Mouse (Mus musculus): ENCODE measurements around the gene Elmo1. TPM values are rescaled to one million over a fixed set of nuclear protein-coding genes. Genes with fewer than 3 reads are reported as not detected.

Gene Elmo1
- total RNA-seq, 2 experiments from 2014 or later = 28.1 to 30.9 TPM

DNA sequence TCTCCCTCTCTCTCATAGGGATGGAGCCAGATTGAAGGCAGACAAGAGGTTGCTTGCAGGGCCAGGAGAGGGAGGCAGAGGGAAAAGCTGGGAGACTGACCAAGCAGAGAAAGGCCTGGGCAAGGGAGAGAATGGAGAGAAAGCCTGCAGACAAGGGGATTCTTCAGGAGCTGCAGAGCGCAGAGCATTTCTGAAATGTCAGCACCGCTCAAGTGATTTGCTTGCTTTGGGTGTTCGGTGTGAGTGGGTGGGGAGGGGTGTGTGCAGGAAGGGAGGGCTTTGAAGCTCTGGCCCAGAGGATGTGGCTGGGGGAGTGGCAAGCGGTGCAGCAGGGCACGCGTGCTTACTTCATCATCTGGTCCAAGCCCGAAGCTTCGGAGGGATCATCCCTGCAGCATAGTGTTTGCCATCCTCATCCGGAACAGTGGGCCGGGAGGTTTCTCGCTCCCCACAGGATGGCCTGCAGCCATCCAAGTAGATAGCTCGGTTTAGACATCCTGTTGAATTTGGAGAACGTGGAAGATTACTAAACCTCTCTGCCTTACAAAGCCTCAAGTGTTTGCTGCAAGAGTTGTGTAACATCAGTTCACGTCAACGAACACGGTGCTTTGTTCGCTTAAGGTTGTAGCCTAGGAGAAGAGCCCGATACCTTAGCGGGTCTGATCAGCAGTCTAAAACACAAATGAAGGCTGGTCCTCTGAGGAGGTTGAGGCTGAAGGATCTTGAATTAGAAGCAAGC, 3.1 kb downstream of the Elmo1 start:
- DNase-seq (ENCODE audit: extremely low spot score in 1 of 2, low spot score in 1 of 2) = no peak

DNA sequence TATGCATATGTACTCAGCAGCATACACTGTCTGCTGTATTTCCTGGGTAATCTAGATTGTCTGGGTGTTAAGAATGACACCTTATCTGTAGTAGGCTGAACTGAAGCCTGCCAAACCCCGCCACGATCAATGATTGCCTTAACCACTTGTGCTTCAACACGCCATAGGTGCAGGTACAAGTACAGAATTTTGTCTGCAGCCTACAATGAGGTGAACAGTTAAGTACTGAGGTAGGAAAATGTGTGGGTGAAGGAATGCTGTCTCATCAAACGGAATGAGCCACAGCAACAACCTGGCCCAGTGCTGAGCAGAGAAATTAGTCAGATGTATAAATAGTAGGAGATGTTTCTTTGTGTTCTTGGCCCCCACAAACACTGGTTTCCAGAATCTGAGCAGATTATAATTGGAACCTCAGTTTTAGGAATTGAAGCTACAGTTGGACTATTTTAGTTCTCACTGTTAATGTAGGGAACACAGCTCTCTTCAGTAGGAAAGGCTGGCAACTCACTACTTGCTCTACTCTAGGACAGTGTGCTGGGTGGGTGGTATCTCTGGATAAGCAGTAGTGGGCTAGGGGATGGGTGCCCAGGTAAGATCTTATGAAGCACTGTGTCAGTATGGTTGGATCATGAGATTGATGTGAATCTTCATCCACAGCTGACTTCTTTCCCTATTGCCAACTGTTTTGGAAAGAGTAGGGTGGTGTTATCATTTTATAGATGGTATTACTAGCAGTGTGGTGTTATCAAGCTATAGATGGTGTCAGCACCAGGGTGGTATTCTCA, 4.7 kb downstream of the Elmo1 start:
- DNase-seq (ENCODE audit: extremely low spot score in 1 of 2, low spot score in 1 of 2) = no peak

DNA sequence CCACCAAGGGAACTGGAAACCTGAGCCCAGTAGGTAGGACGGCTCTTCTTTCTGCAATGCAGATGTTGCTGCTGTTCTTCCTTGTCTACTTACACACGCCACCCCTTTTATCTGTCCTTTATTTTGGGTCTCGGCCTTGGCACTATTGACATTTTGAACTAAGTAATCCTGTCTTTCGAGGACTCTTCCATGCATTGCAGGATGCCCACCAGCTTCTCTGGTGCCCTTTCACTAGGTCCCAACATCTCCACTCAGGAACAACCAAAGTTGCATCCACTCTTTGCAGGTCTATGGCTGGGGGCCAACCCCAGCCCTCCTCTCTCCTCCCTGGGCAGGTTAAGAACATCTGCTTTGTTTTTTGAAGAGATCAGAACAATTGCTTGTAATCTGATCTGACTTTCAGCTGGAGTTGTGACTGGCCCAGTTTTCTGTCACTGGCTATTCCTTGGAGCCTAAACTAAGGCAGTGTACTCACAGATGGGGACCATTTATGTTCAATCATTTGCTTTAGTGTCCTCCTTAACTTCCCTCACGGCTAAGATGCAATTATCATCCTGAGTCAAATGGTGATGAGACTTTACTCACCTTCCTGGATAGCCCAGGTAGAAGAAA, 6.7 kb downstream of the Elmo1 start:
- DNase-seq (ENCODE audit: extremely low spot score in 1 of 2, low spot score in 1 of 2) = no peak

DNA sequence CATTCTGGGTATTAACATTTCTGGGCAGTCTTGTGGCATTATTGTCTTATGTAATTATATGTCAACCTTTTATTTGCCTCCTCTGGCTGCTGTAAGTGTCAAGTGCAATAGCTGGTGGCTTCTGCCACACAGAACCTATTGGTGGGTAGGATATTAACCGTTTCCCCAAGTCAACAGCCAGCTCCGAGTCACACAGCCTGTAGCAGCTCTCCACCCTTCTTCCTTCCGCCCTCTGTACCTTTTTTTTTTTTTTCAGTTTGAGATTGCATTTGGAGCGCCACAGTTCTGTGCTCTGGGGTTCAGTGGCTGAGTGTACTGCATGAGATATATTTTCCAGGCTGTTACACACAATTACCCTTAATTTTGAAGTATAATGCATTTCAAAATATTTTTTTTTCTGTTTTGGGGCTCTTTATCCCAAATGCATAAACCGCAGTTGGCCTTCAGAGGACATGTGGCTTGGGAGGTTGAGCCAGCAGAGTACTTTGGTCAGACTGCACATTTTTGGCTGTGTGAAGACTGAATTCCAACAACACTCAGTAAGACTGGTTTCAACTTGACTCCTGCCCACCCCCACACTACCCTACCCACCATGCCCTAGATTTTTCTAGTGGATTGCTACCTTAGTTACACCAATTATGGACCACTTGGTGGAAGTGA, 7.7 kb downstream of the Elmo1 start:
- DNase-seq (ENCODE audit: extremely low spot score in 1 of 2, low spot score in 1 of 2) = no peak

DNA sequence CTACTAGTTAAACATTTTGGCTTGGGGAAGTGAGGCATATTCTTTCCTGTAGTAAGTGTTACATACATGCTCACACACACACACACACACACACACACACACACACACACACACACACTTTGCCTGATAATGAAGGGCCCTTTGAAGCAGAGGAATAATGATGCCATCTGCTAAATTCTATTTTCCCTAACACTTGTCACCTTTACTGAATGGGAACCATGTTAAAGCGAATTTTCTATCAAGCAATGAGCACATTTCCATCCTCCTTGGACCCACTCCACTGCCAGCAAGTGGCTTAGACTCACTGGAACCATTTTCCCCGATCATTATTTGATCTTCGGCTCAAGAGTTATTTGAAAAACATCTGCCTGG, 8.2 kb downstream of the Elmo1 start:
- DNase-seq (ENCODE audit: extremely low spot score in 1 of 2, low spot score in 1 of 2) = no peak

DNA sequence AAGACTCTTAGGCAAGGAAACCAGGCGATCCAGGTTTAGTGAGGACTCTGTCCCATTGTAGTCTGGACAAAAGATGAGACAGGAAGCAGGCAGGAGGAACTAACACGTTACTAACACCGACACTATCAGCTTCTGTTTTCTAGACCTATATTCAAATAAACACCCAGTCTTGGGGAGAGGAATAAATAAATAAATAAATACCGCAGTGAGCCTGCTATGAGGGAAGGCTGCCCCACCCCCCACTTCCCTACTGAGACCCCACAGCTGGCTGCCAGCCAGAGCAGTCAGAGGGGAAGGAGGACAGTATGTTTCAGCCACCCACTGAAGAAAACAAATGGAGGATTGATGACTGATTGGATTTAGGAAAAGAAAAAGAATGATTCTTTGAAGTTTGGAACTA, 9.2 kb downstream of the Elmo1 start:
- no peak for DNase-seq (ENCODE audit: extremely low spot score in 1 of 2, low spot score in 1 of 2)

DNA sequence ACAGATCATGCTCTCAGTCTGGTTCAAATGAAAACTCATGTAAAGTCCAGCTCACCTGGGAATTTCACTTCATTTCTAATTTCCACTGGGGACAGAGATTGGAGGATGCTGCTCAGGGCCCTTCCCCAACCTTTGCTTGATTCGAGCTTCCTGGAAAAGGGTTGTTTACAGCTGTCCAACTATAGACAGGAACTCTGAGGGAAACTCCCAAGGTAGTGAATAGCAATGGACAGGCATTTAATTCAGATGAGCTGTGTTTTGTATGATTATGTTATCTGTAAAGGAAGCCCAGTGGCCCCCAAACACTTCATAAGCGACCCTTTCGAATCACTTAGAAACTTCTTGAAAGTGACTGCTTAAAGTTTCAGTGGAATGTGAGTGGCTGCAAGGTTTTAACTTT, 10.0 kb downstream of the Elmo1 start:
- DNase-seq (ENCODE audit: extremely low spot score in 1 of 2, low spot score in 1 of 2) = no peak

DNA sequence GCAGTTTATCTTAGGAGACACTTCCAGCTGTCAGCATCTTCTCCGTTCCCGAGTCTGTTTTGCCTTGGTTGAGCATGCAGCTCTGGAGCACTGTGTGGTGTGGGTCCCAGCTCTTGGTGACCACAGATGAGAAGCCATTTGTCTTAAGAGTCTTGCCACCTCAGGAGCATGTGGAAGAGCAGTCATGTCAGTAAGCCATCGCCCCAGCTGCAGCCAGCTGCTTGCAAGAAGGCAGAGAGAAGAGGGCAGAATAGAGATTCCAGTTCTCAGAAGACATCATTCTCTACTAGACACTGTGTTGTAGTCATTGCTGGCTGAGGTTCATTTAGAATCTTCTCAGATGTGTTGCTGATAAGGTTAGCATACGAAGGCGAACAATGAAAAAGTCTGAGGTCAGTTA, 11.3 kb downstream of the Elmo1 start:
- DNase-seq (ENCODE audit: extremely low spot score in 1 of 2, low spot score in 1 of 2) = no peak

DNA sequence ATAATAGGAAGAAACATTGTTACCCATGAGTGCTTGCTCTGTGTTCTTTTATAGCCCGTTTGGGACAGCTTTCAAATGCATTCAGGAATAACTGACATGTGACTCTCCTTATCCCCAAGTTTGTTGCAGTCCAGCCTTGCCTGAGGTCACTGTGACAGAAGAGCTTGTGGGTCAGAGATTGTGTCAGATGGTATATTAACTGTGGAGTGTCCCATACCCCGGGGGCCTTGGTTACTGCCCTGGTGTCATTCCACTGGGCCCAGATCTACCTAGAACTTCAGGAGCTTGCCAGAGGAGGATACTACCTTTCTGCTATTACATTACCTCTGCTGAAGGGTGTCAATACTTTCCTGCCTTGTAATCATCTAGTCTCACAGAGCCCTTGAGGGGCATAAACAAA, 14.4 kb downstream of the Elmo1 start:
- no peak for DNase-seq (ENCODE audit: extremely low spot score in 1 of 2, low spot score in 1 of 2)

DNA sequence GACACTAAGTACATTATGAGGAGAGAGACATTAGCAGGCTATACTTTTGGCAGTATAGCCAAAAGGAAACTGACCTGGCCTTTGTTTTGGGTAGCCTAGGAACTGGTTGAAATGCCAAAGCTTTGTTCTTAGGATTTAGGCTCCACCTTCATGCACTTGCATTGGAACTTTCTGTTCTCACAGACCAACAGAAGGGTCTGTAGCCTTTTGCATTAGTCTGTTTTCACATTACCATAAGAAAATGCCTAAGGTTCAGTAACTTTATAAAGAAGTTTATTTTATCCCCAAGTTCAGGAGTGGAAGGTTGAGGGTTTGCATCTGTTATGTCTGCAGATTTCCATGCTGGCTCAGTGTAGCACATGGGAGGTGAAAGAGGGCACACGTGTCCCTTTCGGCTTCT, 15.6 kb downstream of the Elmo1 start:
- no peak for DNase-seq (ENCODE audit: extremely low spot score in 1 of 2, low spot score in 1 of 2)

DNA sequence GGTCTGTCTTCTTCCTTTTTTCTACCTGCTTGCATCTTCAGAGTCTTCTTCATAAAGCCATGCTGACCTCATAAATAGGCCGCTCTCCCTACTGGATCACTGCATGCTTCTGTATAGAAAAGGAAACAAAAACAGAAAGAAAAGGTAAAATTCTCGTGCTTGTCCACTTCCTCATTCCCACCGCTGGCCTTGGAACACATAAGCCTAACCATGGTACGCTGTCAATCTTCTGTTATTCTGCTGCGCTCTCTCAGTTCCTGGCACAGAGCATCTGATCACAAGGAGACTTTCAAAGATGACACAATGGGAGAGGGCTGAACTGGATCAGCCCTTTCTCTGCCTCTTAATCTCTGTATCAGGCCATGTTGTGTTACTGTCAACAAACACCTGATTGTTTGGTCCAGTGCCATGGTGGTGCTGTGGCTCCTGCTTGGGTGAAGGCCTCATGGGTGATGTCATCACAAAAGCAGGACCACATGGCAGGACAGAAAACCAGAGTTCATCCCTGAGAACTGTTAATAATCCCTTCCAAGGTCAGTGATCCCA, 17.6 kb downstream of the Elmo1 start:
- DNase-seq (ENCODE audit: extremely low spot score in 1 of 2, low spot score in 1 of 2) = no peak

DNA sequence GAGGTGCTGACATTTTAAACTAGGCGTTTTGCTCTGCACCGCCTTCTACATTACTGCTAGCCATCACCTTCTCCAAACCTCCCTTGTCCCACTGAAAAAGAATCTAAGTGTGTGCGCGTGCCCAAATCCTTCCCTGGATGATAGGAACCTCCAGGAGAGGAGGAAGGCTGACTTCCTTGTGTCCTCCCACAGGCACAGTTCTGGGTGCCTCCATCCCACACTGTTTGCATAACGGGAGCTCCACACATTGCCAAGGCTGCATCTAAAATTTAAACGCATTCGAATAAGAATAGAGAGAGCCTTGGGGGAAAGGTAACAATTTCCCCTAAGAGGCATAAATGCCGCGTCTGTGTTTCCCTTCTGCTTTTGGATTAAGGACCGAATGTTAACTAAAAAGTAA, 18.6 kb downstream of the Elmo1 start:
- no peak for DNase-seq (ENCODE audit: extremely low spot score in 1 of 2, low spot score in 1 of 2)

DNA sequence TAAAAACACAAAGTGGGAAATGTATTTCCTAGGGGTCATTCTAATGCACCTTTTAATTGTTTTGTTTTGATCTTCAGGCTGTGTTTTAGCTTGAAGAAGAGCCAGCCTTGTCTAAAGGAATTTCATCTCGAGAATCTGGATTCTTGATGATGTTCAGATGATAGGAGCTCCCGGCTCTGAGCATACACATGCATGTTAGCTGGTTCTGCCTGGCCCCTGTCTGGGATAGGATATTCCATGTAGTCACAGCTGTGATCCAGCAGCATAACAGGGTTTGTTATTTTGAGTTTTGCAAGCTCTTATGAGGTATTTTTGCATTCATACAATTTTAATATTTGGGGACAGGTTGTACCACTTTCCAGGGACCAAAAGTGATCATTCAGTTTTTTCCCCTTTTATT, 19.1 kb downstream of the Elmo1 start:
- DNase-seq (ENCODE audit: extremely low spot score in 1 of 2, low spot score in 1 of 2) = no peak

DNA sequence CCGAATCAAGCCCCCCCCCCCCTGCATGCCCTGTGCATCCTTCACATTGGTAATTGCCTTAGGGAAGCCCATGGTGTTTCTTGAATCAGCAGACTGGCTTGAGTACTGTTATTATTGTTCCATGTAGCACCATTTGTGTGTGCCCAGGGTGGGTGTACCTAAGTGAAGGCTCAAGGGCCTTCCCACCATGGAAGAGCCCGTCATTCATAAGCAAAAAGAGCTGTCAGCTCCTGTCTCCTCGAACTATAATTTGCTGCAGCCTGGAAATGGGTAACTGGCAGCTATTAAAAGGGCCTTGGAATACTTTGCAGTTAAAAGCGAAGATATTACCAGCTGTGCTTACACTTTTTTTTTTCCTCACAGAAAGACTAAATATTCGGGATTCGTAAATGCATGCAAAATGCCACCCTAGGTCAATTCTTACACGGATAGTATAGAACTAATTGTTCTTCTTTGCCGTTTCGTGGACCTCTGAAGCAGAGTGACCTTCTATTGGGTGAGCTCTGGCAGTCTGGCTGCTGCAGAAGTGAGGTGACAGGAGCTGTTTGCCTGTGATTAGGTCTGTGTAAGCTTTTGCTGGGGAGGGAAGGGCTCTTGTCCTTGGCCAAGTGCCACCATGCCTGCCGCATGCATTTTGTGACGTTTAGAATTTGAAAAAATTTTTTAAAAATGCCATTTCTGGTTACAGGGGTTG, 19.7 kb downstream of the Elmo1 start:
- DNase-seq (ENCODE audit: extremely low spot score in 1 of 2, low spot score in 1 of 2) = no peak

DNA sequence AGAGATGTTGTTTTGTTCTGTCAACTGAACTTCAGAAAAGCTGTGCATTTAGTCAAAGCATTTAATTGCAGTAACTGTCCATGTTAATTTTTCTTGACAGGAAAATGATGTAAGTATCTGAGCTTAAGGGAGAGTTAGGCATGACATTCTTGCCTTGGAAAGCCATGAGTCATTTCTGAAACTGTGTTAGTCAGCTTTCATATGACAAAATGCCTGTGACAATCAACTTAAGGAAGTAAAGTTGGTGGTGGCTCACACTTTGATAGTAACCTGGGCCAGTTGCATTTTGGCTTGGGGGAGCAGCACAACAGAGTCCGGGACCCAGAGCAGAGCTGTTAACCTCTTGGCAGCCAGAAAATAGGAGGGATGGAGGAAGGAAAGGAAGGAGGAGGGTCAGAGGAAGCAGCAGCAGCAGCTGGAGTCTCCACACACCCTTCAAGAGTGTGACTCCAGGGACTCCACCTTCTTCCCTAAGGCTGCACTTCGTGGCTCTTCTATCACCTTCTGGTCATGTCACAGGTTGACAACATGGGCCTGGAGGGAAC, 20.9 kb downstream of the Elmo1 start:
- no peak for DNase-seq (ENCODE audit: extremely low spot score in 1 of 2, low spot score in 1 of 2)

DNA sequence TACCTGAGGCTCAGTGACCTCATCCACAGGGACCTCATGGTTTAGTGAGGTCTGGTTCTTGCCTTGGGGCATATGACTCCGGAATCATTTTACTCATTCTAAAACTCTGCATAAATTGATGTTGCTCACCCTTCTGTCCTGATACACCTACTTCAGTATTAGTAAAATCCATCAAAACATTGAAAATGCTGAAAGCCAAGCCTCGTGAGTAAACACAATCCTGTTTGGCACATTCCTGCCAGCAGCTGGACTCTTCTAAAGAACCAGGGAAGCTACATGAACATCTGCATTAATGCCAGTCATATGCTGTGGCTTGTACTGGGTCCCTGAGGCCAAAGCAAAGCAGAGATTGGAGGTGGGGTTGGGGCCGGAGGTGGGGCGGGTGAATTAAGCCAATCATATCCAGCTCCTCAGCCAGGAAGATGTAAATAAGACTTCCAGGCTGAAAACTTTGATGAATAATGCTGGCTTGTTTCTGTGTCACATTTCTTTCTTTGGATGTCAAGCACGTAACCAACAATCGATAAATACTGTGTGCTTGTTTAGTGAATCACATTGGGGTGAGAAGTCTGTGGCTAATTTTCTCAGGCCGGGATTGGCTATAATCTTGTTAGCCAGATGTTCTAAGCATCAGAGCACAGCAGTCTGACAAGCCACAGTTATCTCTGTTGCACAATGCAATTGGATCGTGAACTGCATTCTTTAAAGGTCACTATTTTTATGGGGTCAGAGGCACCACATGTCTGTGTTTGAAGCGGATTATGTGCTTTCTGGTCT, 24.9 kb downstream of the Elmo1 start:
- DNase-seq (ENCODE audit: extremely low spot score in 1 of 2, low spot score in 1 of 2) = no peak

DNA sequence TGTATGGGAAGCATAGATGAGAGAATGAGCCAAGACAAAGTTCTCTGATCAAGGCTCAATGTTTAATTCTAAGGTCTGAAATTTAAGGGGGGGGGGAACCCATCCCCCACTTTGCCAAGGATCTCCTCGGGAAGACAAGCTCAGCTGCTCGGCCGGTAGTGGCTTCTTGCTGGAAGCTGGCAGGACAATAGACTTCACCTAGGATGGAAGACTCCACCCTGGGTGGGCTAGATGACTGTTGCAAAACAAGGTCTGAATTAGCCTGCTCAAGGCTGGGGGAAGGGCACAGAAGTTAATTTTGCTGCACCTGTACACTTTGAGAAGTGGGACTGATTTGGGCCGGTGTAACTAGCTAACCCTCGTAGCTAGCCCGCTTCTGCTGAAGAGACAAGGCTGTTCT, 25.6 kb downstream of the Elmo1 start:
- DNase-seq (ENCODE audit: extremely low spot score in 1 of 2, low spot score in 1 of 2) = no peak

DNA sequence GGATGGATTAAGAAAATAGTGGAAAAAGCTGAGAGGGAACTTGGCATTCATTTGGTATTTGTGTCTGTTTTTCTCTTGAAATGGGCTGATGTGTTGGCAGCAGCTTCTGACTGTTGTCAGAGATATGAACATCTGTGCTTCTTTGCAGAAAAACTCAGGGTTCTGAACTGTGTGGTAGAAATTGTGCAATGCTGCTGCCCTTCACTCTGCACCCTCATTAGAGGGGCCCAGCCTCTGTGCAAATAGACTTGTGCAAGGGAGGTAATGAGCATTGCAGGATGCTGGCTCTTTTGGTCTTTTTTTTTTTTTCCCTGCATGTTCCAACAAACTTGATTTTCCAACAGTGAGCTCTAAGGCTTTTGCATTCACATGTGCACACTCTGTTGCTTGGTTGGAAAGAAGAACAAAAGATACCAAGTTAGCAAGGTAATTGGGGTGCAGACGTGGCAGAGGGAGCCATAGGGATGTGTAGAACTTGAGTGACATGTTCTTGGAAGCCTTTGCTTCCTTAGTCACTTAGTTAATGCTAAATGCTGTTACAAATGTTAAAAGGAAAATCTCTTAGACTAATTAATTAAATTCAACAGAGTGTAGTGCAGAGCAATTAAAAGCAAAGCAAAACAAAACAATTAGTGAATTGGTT, 26.6 kb downstream of the Elmo1 start:
- no peak for DNase-seq (ENCODE audit: extremely low spot score in 1 of 2, low spot score in 1 of 2)

DNA sequence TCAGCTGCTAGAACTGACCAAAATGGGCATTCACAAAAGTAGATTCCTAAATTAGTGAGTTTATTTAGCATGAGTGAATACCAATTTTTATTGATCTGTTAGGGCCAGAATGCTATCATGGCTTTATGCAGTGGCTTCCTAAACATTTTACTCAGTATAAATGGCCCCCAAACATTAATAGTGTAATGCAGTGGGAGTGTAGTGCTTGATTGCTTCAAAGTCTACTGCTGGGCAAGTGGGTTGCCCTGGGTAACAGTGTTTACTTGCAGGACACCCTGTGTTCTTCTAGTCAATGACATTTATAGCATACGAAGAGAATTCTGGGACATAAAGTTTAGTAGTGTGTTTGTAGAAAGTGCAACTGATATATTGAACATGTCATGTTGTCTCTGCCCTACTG, 27.3 kb downstream of the Elmo1 start:
- DNase-seq (ENCODE audit: extremely low spot score in 1 of 2, low spot score in 1 of 2) = no peak

Data from layer of hippocampus, postnatal 25 days (tissue).